Mouse (Mus musculus) right cerebral cortex, postnatal 36 days (tissue): ENCODE measurements around the gene Larp4.

ENCODE experiments used
- DNase-seq, 2 experiments: peaks; one replicate each; pipeline ENCODE4 v3.0.0; 2022; ENCODE audit warnings: low spot score in 2 of 2, mixed read lengths in 1 of 2

The Larp4 gene

GRCm38 (mm10) chr15:100057698-100058097, 87.8 kb downstream of the Larp4 start:
- DNase-seq = no peak

DNA sequence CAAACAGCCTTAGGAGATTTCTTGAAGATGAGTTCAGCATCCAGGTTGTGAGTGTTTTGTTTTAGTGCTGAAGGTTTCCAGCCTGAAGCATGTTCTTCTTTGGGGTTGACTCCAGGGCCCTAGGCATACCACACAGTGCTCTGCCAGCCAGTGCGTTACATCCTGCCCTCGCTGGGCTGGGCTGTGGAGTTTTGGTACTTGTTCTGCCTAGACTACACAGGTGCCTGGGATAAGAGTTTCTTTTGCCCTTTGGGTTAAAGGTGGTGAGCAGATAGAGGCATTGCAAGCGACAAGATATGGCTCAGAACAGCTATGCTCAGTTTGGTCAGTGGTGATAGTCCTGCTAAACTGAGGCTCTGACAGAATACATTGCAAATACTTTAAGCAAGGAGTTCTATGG, 88.3 kb downstream of the Larp4 start:
- DNase-seq = no peak

- no peak for DNase-seq
These were observed 89.0 kb downstream of the Larp4 start for GRCm38 (mm10) chr15:100058912-100059311.

GRCm38 (mm10) chr15:100059626-100060311, 89.9 kb downstream of the Larp4 start:
- no peak for DNase-seq

- no peak for DNase-seq
These were observed 90.8 kb downstream of the Larp4 start for GRCm38 (mm10) chr15:100060513-100061140.

DNA sequence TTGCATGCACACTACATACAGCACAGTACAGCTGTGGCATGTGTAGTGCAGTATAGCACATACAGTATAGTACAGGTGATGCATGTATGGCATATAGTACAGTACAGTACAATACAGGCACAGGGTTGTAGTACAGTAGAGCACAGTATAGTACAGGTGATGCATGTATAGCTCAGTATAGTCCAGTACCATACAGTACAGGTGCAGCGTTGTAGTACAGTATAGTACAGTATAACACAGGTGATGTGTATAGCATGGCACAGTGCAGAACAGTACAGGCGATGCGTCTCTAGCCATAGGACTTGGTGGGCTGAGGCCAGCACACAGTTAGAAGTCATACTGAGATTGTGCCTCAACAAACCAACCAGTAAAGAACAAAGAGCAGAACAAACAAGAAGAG, 91.5 kb downstream of the Larp4 start:
- no peak for DNase-seq

- no peak for DNase-seq
These were observed 93.4 kb downstream of the Larp4 start for GRCm38 (mm10) chr15:100063229-100063773.
